Mouse (Mus musculus) MEL-GATA-1-ER (cell line): Measurements from ENCODE around the gene Dock10.

ENCODE experiments used
- DNase-seq: peaks from one replicate; pipeline ENCODE4 v3.0.0-alpha.2; 2012; ENCODE audit warnings: low read depth; ENCODE audit errors: extremely low read depth

Gene Dock10

GRCm38 (mm10) chr1:80659465-80660245, 98.7 kb downstream of the Dock10 start:
- peak; percentile 18 for DNase-seq

DNA sequence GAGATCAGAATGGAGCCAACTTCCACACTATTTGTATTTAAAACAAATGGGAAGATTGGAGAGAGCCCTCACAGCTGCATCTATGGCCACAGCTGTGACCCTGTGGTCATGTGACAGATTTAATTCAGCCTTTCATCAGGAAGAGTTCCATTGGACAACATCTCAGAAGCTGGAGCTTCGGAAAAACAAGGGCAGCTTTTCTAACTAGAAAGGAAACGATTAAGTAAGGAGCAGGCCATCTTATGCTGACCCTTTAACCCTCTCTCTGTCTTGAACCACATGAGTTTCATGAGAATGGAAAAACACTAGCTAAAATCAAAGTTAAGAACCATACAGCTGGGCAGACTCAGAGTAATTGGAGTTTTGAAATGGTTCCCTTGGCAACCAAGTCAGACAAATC, 101.9 kb downstream of the Dock10 start:
- no peak for DNase-seq

DNA sequence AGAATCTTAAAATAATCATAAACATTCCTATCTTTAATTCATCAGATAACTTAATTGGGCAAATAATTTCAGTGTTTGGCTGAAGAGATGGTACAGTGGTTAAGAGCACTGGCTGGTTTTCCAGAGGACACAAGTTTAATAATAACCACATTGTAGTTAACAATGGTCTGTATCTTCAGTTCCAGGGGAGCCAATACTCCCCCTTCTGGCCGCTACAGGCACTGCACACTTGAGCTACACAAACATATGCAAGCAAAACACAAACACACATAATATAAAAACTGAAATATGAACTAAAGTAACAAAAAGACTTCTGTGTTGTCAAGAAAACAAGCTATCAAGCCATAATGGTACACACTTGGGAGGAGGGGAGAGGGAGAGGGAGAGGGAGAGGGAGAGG, 102.5 kb downstream of the Dock10 start:
- no peak for DNase-seq

DNA sequence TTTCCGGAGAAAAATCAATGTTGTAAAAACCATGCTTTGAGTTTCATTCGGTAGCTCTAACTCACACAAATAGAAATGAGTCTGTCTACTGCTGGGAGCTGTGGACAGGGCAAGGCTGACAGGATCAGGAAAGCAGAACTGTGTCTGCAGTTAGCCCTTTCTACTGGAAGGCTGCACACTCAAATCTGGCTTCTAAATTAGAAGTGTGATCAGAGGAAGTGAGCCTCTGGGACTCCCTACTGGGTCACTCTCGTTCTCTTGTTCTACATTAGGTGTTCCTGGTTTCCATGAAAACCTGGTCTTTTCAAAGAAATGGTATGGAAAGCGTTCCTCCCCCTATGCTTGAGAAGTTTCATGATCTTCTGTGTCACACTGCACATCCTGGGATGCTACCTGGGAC, 103.1 kb downstream of the Dock10 start:
- DNase-seq = no peak

- DNase-seq = no peak
Observed at GRCm38 (mm10) chr1:80654177-80654576, 104.2 kb downstream of the Dock10 start.

DNA sequence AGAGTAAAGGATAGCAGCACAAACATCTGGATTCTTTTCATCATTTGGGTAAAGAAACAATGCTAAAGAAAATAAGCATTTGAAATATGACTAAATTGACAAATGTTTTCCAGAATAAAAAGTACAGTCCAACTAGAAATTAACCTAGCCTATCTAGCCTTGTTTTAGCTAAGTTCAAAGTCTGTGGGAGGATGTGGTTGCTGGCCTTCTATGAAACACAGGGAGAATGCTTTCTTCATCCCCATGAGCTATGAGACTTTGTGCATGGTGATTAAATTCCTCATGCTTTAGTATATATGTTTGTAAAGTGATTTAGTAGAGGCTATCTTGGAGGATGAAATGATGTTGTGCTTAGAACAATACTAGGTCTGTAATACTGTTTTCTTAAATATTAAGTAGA, 105.5 kb downstream of the Dock10 start:
- DNase-seq = no peak

GRCm38 (mm10) chr1:80652083-80652482, 106.2 kb downstream of the Dock10 start:
- DNase-seq = no peak

DNA sequence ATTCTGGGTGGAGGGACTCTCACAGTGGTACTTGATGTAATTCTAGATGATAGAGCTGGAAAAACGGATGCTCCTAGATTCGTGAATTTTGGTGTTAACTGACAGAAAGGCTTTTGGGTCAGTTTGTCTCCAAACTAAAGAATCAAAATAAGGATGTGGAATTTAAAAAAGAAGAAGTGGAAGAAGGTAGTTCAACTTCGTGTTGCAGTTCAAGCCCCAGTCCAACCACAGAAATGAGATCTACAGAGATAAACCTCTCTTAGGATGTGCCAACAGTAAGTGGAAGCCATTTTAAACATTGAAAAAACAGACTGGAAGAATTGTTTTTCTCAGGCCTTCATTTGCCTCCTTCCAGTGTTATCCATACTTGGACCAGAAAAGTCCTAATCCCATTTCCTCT, 111.7 kb downstream of the Dock10 start:
- peak; percentile 75 for DNase-seq

GRCm38 (mm10) chr1:80643866-80644451, 114.4 kb downstream of the Dock10 start:
- peak; percentile 74 for DNase-seq

- DNase-seq = no peak
Observed at GRCm38 (mm10) chr1:80641832-80642231, 116.5 kb downstream of the Dock10 start.

- no peak for DNase-seq
Observed at GRCm38 (mm10) chr1:80641288-80641687, 117.0 kb downstream of the Dock10 start.

DNA sequence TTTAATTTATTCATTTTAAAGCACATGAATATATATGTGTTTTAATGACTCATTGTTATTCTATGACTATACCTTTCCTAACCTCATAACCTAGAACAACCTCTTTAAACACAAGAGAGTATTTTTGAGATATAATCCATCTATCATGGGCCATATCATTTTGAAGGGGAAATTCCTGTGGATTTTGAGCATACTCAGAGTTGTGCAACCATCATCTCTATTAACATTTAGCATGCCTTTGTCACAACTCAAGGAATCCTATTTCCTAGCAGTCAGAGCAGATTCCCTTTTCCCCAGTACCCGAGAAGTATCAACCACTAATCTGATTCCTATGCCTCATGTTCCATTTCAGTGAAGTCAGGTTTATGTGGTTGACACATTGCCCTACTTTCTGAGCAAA, 118.8 kb downstream of the Dock10 start:
- DNase-seq = no peak

GRCm38 (mm10) chr1:80637214-80637705, 121.1 kb downstream of the Dock10 start:
- DNase-seq = no peak

GRCm38 (mm10) chr1:80635825-80636224, 122.5 kb downstream of the Dock10 start:
- no peak for DNase-seq

DNA sequence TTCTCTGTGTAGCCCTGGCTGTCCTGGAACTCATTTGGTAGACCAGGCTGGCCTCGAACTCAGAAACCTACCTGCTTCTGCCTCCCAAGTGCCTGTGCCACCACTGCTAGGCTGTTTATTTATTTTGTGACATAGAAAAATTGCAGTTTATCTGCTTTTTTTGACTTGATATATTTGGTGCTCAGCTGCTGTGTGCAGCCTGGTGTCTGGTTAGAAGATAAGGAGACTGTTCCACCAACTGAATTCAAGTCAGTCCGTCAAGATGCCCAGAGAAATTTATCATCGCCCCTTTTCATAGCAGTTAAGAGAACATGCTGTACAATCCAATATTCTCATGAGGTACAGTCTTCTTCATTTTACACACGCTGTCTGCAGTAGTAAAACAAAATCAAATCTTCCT, 124.8 kb downstream of the Dock10 start:
- DNase-seq = no peak

- no peak for DNase-seq
Observed at GRCm38 (mm10) chr1:80630179-80631149, 127.9 kb downstream of the Dock10 start.

- DNase-seq = no peak
Observed at GRCm38 (mm10) chr1:80628054-80628453, 130.3 kb downstream of the Dock10 start.

DNA sequence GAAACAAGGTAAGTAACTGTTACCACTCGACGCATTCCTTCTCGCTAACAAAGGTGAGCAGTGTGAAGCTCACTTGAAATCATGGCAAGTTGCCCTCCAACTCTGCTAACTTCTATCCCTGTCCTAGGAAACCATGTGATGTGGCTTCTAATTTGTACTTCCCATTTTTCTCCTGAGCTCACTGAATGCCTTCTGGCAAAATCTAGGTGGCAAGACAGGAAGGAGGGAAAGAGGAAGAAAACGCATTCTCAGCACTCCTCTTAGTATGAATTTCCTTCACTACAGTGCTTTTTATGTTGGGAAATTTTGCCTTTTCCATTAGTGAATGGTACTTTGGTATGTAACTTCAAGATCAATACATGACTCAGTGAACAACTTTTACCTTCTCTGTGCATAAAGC, 131.5 kb downstream of the Dock10 start:
- DNase-seq = no peak

- no peak for DNase-seq
Observed at GRCm38 (mm10) chr1:80625371-80625770, 133.0 kb downstream of the Dock10 start.

GRCm38 (mm10) chr1:80624552-80624951, 133.8 kb downstream of the Dock10 start:
- DNase-seq = no peak

DNA sequence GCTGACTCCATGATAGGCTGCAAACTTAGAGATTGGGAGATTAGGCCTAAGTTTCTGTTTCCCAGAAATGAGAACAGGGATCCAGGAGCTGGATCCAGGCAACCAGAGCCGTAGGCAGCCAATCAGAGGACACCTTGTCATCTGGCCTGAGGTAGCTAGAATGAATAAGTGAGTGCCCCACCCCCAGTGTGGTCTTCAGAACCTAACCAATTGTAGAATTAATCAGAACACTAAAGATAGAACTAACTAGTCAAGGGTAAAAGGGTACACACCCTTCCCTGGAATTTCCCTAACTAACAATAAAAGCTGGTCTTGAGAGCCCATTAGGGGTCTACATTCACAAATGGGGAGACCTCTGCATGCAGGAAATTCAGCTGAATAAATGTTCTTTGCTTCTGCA, 135.7 kb downstream of the Dock10 start:
- no peak for DNase-seq

GRCm38 (mm10) chr1:80619100-80619499, 139.2 kb downstream of the Dock10 start:
- DNase-seq = no peak
